Mouse (Mus musculus): ENCODE data around the gene Il1b. TPM values are rescaled to one million over a fixed set of nuclear protein-coding genes. Genes with fewer than 3 reads are reported as not detected.

Il1b gene
- polyA plus RNA-seq, 1 experiment from 2014 or later: not detected

DNA sequence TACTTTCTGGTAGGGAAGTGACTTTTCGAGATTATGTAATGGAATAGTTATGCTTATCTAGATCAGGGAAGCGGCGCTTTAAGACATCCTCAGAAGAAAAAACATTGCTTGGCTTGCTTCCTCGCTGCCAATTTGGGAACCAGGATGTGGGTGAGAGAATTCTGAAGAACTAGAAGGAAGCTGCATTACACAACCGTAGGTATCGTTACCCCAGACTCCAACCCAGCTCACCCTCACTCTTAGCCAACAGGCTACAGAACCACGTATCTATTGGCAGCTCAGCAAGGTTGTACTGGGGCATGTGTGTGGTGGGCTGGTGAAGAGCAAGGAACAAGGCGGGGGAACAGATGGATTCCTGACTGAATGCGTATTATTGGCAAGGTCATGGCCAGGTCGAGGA lies 10.7 kb downstream of the Il1b start:
- no peak overlapping the region for H3K4me3 ChIP-seq
- H3K27me3 ChIP-seq (replicated peaks; ENCODE audit: low read depth, poor library complexity, severe bottlenecking): no peaks in the 10 kb centered on the region
- H3K4me1 ChIP-seq: no peaks in the 10 kb centered on the region
- 90% methylated on average over 10 of the region's 10 CpGs for WGBS
- no peaks in the 10 kb centered on the region for H3K36me3 ChIP-seq (replicated peaks)
- H3K27ac ChIP-seq (replicated peaks): no peak overlapping the region
- no peak for DNase-seq (ENCODE audit: low spot score)
- no peaks in the 10 kb centered on the region for H3K9me3 ChIP-seq

DNA sequence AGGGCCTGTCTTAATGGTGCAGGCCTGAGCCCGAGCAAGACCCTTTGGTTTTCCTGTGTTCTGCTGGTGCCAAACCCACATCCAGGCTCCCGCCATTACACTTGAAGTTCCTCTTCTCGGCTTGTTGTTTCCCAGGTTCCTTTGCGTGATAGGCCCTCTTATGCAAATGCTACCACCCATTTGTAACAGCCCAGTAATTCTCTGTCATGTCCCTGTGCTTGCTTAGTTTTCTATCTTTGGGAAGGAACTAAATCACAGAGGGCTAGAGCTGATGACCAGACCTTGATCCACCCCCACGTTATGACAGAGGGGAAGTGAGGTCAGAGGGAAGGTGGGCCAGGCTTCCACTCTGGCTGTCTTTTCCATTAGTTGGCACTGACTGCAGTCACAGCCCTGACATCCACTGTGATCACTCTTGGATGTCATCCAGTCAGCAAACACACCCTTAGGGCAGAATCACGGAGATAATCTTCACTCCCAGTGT lies 32.8 kb downstream of the Il1b start:
- no peak overlapping the region for H3K27ac ChIP-seq (replicated peaks)
- no peaks in the 10 kb centered on the region for H3K36me3 ChIP-seq (replicated peaks)
- DNase-seq (ENCODE audit: low spot score): no peak
- no peak overlapping the region for H3K4me3 ChIP-seq
- no peaks in the 10 kb centered on the region for H3K27me3 ChIP-seq (replicated peaks; ENCODE audit: low read depth, poor library complexity, severe bottlenecking)
- peaks cover 7% of the 10 kb centered on the region; the same call in 1 of the 2 replicates for H3K9me3 ChIP-seq
- 0 out of 2 replicates have a peak, but pooled peaks cover 3% of the 10 kb centered on the region for H3K4me1 ChIP-seq
- 76% methylated on average over 6 of the region's 6 CpGs for WGBS

DNA sequence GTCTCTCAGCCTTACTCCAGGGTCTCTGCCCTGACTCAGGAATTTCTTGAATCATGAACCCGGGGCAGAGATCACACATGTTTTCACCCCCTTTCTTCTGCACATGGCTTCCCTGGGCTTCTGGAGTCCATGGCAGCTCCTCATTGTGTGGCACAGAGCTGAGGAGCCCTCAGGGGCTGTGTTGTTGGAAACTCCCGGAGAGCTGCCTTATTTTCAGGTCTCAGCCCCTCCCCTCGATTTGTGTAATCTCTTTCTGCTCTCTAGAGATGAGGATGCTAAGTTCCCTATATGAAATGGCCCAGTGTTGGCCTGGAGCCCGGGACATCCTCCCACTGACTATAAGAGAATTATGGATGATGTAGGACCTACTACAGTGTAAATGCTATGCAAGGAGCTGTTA lies 37.5 kb downstream of the Il1b start:
- Histone ChIP-seq H3K4me3 (no peak overlapping the region), H3K27me3 (replicated peaks; ENCODE audit: low read depth, poor library complexity, severe bottlenecking) (no peaks in the 10 kb centered on the region), H3K9me3 (no peaks in the 10 kb centered on the region), H3K36me3 (replicated peaks) (no peaks in the 10 kb centered on the region), H3K27ac (replicated peaks) (no peak overlapping the region), H3K4me1 (0 out of 2 replicates have a peak, but pooled peaks cover 5% of the 10 kb centered on the region)
- DNase-seq (ENCODE audit: low spot score): no peak
- WGBS: 54% methylated on average over 4 of the region's 4 CpGs

DNA sequence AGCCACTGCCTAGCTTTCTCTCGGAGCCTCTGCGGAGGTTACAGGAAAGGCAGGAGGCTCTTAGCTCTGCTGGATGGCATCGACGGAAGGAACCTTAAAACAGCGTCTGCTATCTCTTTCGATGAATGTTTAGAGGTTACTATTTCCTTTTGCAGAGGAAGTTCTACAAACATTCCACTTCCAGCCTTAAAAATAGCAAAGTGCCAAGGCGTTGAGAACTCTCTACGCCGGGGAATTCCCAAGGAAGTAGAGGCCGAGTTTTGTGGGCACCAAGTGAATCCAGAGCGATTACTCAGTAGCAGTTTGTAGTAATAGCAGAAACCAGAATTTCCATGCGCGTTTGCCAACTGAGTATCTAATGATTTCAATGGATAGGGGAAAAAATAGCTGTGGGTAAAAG lies 40.4 kb downstream of the Il1b start:
- Histone ChIP-seq H3K36me3 (replicated peaks) (no peaks in the 10 kb centered on the region), H3K4me3 (no peak overlapping the region), H3K27ac (replicated peaks) (no peak overlapping the region), H3K9me3 (no peaks in the 10 kb centered on the region; the same call in 1 of the 2 replicates), H3K27me3 (replicated peaks; ENCODE audit: low read depth, poor library complexity, severe bottlenecking) (no peaks in the 10 kb centered on the region), H3K4me1 (0 out of 2 replicates have a peak, but pooled peaks cover 5% of the 10 kb centered on the region)
- DNase-seq (ENCODE audit: low spot score): no peak
- WGBS: 92% methylated on average over 13 of the region's 13 CpGs

DNA sequence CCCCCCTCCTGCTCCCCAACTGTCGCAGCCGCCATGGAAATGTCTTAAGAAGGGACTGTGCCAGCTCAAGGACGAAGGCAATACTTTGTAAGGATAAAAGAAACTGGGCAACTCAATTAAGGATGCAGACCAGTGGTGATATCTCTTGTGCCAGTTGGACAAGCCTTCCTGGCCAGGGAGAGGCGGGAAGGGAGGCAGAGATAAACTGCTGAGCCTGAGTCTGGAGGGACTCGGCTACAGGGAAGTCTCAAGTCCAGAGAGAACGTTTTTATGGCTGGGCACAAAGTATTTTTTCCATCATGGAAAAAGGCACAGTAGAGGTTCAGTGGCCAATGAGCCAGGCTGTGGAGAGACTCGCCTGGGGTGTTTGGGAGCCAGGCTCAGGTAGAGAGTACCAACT lies 40.9 kb downstream of the Il1b start:
- H3K27me3 ChIP-seq (replicated peaks; ENCODE audit: low read depth, poor library complexity, severe bottlenecking): no peaks in the 10 kb centered on the region
- 76% methylated on average over 7 of the region's 7 CpGs for WGBS
- DNase-seq (ENCODE audit: low spot score): no peak
- H3K27ac ChIP-seq (replicated peaks): no peak overlapping the region
- no peaks in the 10 kb centered on the region; the same call in 1 of the 2 replicates for H3K9me3 ChIP-seq
- H3K4me3 ChIP-seq: no peak overlapping the region
- no peaks in the 10 kb centered on the region for H3K36me3 ChIP-seq (replicated peaks)
- 0 out of 2 replicates have a peak, but pooled peaks cover 5% of the 10 kb centered on the region for H3K4me1 ChIP-seq

GRCm38 (mm10) chr2:129328238-129328637 lies 42.7 kb downstream of the Il1b start:
- Histone ChIP-seq H3K27me3 (replicated peaks; ENCODE audit: low read depth, poor library complexity, severe bottlenecking) (no peaks in the 10 kb centered on the region), H3K27ac (replicated peaks) (no peak overlapping the region), H3K4me1 (0 out of 2 replicates have a peak, but pooled peaks cover 2% of the 10 kb centered on the region), H3K4me3 (no peak overlapping the region), H3K36me3 (replicated peaks) (no peaks in the 10 kb centered on the region), H3K9me3 (no peaks in the 10 kb centered on the region; the same call in 1 of the 2 replicates)
- WGBS: 86% methylated on average over 4 of the region's 4 CpGs
- DNase-seq (ENCODE audit: low spot score): no peak

GRCm38 (mm10) chr2:129324216-129324615 lies 46.7 kb downstream of the Il1b start:
- no peaks in the 10 kb centered on the region for H3K4me1 ChIP-seq
- no peaks in the 10 kb centered on the region for H3K36me3 ChIP-seq (replicated peaks)
- no peak overlapping the region for H3K27ac ChIP-seq (replicated peaks)
- H3K9me3 ChIP-seq: no peaks in the 10 kb centered on the region; the same call in 1 of the 2 replicates
- H3K27me3 ChIP-seq (replicated peaks; ENCODE audit: low read depth, poor library complexity, severe bottlenecking): no peaks in the 10 kb centered on the region
- H3K4me3 ChIP-seq: no peak overlapping the region
- DNase-seq (ENCODE audit: low spot score): no peak
- WGBS: 82% methylated on average over 3 of the region's 3 CpGs

DNA sequence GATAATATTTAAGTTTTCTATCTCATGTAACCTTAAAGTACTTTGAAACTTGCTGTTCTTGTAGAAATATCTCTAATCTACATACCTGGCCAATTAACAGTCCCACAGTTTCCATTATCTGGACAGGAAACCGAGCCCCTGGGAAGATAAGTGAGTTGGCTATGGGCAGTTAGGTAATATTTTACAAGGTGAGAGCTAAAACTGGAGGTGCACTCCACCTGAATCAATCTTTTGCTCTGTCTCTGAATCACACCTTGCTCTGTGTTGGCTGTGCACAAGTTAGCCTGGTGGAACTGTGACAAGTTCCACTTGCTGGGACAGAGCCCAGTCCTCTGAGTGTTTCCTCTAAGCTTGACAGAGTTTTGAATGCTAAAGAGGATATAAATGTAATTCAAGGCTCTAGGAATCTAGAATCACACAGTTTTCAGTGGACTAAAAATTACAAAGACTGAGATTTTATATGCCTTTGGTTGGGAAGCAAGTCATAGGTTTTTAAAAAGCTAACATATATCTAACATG lies 48.8 kb downstream of the Il1b start:
- Histone ChIP-seq H3K9me3 (no peaks in the 10 kb centered on the region; the same call in 1 of the 2 replicates), H3K27ac (replicated peaks) (no peak overlapping the region), H3K36me3 (replicated peaks) (no peaks in the 10 kb centered on the region), H3K4me1 (no peaks in the 10 kb centered on the region), H3K27me3 (replicated peaks; ENCODE audit: low read depth, poor library complexity, severe bottlenecking) (no peaks in the 10 kb centered on the region), H3K4me3 (no peak overlapping the region)
- WGBS: 87% methylated on average over 1 of the region's 1 CpGs
- no peak for DNase-seq (ENCODE audit: low spot score)

DNA sequence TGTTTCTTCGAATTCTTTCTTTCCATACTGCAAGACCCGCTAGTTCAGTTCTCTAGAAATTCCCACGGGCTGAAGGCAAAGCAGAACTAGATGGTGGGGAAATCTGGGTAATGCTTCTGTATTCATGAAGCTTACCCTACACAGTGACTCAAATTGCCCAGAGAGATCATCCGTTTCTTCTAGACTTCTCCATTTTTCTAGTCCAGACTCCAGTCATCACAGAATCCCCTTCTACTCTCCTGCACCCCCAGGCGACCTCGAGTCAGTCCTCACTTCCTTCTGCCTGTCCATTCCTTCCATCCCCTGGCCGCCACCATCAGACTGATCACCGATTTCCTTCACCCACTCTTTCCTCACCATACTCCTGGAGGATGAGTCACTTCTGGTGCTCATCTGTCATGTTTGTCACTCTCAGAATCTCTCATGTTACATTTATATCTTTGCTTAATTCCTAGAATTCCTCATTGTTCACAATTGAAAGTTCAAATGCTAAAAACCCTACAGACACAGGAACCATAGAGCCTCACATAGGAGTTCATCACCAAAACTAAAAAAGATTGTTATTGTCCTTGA lies 50.8 kb downstream of the Il1b start:
- DNase-seq (ENCODE audit: low spot score): no peak
- no peaks in the 10 kb centered on the region for H3K9me3 ChIP-seq
- 83% methylated on average over 8 of the region's 8 CpGs for WGBS

GRCm38 (mm10) chr2:129315831-129316230 lies 55.1 kb downstream of the Il1b start:
- Histone ChIP-seq H3K9me3 (no peaks in the 10 kb centered on the region), H3K4me1 (0 out of 2 replicates have a peak, but pooled peaks cover 3% of the 10 kb centered on the region), H3K4me3 (no peak overlapping the region), H3K36me3 (replicated peaks) (no peaks in the 10 kb centered on the region), H3K27me3 (replicated peaks; ENCODE audit: low read depth, poor library complexity, severe bottlenecking) (no peaks in the 10 kb centered on the region), H3K27ac (replicated peaks) (no peak overlapping the region)
- no peak for DNase-seq (ENCODE audit: low spot score)
- 85% methylated on average over 4 of the region's 4 CpGs for WGBS

More for the DNA sequence above, 50.8 kb downstream of the Il1b start:
- Histone ChIP-seq H3K4me3 (no peak overlapping the region), H3K36me3 (replicated peaks) (no peaks in the 10 kb centered on the region), H3K27ac (replicated peaks) (no peak overlapping the region), H3K4me1 (no peaks in the 10 kb centered on the region), H3K27me3 (replicated peaks; ENCODE audit: low read depth, poor library complexity, severe bottlenecking) (no peaks in the 10 kb centered on the region)

GRCm38 (mm10) chr2:129314880-129315279 lies 56.1 kb downstream of the Il1b start:
- Histone ChIP-seq H3K27me3 (replicated peaks; ENCODE audit: low read depth, poor library complexity, severe bottlenecking) (no peaks in the 10 kb centered on the region), H3K27ac (replicated peaks) (no peak overlapping the region), H3K4me3 (no peak overlapping the region), H3K36me3 (replicated peaks) (no peaks in the 10 kb centered on the region), H3K4me1 (0 out of 2 replicates have a peak, but pooled peaks cover 3% of the 10 kb centered on the region), H3K9me3 (no peaks in the 10 kb centered on the region)
- no peak for DNase-seq (ENCODE audit: low spot score)
- 83% methylated on average over 6 of the region's 6 CpGs for WGBS

Data from embryonic facial prominence, embryonic 10.5 days (tissue).